Mouse (Mus musculus) kidney, postnatal 4 days (tissue): ENCODE data around the gene Nudt1.
"Not testable (repeated sequence)": the region's sequence is repeated elsewhere in the genome, so short reads cannot be mapped to it uniquely, and the experiment has no call there.

Experiments used
- DNase-seq, 2 experiments: peaks; one replicate each; pipeline ENCODE4 v3.0.0; 2021; ENCODE audit warnings: mixed read lengths in 2 of 2

Nudt1 gene

DNA sequence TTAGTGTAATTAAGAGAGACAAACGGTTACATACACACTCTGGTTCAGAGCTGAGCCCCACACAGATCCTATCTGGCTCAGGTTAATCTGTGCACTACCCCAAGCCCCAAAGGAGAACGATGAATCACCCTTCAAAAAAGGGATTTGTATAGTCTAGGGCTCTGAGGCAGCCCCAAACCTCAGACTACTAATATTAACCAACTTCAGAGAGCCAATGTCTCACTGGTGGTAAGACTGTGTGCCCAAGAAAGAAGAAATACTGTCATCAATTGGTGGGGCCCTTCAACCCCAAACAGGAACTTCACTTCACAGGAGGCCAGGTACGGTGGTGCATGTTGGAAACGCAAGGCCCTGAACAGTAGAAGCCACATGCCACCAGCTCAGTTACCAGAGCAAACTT, 23.8 kb downstream of the Nudt1 start:
- no peak for DNase-seq

DNA sequence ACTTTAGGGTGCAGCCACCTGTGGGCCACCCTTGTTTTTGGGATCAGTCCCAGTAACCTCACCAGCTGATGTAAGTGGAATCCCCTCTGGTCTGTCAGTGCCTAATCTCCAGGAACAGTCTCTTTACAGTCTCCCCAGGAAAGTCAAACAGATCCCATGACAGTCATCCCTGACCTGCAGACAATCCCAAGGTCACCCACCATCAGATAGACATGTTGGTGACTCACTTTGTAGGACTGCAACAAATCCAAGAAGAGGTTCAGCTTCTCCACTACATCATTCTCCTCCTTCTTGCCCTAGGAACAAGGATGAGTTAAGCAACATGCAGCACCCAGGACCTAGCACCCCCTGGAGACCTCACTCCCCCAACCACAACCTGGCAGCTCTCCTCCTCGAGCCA, 24.6 kb downstream of the Nudt1 start:
- DNase-seq: no peak

DNA sequence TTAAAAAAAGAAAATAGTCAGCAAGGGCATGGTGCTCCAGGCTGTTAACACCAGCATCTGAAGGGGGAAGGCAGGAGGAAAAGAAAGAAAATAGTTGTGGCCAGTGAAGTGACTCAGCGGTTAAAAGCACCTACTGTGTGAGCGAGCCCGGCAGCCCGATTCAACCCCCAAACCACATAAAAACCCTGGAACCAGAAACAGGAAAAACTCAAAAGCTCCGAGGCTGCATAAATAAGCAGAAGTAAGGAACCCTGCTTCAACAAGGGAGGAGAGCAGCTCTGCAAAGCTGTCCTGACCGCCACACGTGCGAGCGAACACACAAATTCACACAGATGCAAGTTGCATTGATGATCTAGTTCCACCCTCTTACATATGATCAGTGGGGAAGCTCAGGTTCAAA, 28.4 kb downstream of the Nudt1 start:
- DNase-seq: no peak

DNA sequence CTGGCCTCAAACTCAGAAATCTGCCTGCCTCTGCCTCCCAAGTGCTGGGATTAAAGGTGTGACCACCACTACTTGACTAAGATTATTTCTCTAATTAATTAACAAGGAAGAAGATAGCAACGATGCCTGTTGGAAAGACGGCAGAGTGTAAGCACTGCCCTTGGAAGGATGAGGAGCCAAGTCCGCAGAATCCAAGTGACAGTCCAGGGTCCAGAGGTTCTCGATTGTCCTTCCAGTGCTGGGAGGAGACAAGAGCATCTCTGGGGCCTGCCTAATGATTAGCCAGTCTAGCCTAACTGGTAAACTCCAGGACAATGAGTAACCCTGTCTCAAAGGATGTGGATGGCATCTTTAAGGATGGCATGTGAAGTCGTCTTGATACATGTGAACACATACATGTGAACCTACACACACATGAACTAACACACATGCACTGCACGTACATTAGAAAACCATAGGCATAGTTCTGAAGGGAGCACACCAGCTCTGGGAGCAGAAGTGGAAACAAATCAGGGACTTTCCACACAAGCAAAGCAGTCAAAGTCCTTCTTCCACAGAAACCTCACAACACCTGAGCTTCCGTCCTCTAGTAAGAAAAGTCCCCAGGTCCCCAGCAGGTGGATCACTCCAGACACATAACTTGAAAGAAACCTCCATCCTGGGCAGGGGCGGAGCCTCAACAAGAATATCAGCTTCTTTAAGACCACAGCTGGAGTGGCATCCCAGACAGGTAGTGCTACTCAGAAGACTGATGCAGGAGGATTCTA, 29.5 kb downstream of the Nudt1 start:
- DNase-seq: no peak

DNA sequence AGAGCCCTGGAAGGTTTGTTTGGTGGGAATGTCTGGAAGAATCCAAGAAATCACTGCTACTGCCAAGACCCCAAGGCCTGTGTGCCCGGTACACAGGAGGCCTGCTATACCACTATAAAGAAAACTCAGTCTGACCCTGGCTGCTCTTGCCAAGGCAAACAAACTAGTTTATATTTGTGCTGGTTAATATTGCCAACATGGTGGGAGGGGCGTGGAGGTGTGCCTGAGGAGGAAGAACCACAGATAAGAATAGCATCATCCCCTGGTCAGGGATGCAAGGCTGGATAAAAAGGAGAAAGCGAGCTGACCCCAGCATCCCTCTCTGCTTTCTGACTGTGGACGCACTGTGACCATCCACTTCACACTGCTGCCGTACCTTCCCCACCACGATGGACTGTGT, 30.9 kb downstream of the Nudt1 start:
- no peak for DNase-seq

DNA sequence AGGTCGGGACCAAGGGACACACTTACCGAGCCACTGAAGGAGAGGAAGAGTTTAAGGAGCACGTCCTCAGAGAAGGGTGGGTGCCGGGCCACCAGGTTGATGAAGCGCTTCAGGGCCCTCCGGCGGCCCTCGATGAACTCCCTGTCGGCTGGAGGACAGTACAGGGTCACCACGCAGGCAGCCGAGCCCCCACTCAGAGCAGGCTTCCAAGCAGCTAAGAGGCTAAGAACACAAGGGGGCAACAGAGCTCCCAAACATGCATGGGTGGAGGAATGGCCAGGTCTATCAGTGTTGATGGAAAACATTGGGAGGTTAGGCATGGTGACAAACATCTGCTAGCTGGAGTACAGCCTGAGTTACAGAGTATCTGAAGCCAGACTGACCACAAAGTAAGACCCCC, 34.5 kb downstream of the Nudt1 start:
- peak; percentile 30 to 50 for DNase-seq

DNA sequence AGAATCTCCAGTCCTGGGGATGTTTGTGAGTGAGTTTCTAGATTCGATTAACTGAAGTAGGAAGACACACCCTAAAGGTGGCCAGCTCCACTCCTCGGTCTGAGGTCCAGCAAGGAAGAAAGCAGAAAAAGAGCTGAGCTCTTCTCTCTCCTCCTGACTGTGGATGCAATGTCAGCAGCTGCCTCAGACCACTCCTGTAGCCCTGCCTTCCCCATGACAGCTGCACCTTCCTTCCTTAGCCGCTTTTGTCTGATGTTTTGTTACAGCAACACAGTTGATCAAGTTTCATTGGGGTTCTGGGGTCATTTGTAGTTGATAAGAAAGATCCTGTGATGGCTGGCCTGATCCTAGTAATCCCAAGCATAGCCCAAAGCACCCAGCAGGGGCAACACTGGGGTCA, 36.0 kb downstream of the Nudt1 start:
- no peak for DNase-seq

DNA sequence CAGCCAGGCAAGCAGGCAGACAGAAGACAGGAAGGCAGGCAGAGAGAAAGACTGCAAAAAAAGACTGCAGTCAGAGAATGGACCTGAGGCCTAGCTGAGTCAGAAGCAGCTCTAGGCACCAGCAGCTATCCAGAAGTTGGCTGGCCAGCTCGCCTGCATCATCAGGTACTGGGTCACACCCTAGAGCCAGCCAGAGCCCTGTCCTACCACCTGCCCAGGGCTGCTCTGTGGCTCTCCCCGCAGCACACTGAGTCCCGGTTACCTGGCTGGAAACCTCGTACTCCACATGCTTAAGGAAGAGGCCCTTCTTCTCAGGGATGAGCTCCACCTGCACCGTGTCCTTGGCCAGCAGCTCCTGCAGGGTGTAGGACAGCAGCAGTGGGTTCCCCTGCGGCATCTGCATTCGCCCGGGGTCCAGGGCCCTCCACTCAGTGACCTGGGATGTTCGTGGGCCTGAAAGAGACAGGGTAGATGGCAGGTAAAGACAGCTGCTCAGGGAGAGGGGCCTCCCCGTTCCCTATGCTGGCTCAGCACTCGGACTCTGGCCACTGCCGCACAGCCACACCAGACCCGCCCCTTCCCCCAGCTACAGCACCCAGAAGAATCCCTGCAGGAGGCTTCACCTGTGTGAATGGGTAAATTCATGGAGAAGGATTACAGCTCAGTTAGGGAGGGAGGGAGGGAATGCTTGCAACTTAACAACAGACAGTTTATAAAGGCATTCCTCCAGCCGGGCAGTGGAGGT, 38.6 kb downstream of the Nudt1 start:
- DNase-seq: peak; percentile 38 to 62

DNA sequence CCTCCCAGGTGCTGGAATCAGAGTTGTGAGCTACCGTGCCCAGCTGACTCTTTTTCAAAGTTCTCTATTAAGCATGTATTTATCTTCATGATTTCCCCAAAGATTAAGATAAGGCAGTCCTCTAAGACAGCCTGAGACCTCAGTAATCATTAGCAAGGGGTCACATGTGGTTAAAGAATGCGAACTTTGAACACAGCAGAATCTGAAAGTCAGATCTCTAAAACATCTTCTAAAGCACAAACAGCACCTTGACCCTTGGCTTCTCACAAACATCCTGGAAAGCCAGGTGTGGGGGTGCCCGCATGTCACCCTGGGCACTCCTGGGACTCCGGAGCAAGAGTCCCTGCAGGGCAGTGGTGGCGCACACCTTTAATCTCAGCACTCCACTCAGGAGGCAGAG, 43.0 kb downstream of the Nudt1 start:
- no peak for DNase-seq

DNA sequence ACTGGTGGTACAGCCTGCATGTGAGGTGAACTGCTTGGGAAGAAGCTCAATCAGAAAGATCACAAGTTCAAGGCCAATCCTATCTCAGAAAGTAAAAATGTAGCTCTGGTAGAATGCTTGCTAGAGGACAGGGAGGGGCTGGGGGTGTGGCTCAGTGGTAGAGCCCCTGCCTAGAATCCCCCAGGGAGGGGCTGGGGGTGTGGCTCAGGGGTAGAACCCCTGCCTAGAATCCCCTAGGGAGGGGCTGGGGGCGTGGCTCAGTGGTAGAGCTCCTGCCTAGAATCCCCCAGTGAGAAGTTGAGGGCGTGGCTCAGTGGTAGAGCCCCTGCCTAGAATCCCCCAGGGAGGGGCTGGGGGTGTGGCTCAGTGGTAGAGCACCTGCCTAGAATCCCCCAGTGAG, 46.7 kb downstream of the Nudt1 start:
- not testable (repeated sequence) for DNase-seq

DNA sequence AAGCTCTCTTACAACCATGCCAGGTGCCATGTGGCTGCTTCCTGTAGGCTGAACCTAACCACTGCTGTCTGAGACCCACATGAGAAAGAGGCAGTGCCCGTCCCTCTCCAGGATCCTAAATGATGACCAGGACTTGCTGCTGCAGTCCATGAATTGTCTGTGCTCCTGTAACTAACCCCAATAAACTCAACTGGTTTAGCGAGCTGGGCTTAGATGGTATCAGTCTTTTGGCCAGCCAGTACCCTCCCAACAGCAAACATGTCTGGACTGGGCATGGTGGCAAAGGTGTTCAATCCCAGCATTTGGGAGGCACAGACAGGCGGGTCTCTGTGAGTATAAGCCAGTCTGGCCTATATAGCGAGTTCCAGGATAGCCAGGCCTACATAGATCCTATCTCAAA, 47.5 kb downstream of the Nudt1 start:
- no peak for DNase-seq

DNA sequence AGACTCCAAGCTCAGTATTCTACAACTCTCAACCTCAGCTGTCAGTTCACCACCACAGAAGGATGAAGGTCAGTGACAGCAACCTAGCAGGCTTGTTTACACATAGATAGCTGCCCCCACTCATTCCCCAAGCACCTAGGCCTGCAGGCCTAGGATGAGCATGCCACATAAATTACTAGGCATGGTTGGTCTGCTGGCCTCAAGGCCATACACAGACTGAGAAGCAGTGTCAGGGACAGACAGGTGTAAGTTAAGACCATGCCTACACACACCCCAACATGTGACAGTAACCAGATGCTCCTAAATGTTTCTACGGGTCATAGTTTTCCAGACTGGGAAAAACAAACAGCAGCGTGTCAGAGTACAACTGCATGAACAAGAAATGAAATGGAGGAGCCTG, 48.0 kb downstream of the Nudt1 start:
- no peak for DNase-seq

DNA sequence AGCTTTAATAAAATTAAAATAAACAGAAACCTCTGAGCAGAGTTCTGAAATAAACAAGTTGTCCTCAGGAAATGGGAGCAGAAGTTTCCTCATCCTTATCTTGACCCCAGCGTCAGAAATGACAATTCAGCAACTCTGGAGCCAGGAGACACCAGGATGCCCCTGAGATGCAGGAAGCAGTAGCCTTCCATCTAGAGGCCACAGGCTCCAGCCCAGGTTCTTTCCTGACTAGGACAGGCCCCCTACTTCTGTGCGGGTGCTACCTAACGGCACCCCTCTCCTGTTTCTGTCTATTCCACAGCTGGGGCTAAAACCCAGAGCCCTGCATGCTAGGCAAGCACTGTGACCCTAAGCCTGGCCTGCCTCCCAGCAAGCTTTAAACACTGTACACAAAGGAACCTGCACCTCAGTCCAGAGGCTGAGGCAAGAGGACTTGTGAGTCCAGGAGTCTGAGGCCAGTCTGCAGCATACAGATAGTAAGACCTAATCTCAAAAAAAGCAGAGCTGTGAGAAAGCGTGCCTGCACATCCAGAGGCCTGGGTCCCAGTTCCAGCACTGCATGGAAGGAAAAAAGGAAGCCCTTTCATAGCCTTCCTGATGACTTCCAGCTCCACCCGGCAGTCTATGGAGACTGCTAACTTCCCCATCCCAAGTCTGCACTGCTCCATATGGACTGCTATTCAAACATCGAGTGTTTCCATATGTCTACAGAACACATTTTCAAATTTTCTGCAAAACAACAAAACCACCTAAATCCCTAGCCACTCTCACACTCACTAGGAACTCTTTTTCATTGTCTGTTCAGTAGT, 49.2 kb downstream of the Nudt1 start:
- no peak for DNase-seq

DNA sequence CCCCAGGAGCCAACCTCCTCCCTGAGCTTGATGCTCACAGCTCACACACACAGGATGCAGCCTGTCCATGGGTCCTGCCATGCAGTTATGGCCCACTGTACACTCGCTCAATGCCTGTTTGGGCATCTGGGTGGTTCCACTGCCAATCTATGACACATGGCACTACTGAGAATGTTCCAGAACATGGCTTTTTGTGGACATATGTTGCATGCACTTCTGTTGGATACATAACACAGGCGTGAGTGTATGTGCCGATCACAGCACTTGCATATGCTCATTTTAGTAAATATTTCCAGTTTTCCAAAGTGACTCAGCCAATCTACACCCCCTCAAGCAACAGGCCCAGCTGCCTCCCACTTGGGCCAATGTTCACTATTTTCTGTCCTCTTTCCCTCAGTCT, 50.2 kb downstream of the Nudt1 start:
- DNase-seq: no peak

DNA sequence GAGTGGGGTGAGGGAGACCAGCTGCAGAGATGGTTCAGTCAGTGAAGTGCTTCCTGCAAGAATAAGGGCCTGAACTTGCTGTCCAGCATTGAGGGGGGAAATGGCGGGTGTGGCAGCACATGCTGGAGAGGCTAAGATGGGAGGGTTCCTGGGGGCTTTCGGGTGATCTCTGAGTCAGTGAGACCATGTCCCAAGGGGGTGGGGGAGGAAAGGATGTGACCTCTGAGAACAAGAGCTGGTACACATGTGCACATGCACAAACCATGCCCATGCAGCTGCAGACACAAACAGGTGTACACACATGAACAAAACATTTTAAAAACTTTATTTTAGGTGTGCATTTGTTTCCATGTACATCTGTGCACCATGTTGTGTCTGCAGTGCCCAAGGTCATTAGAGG, 52.3 kb downstream of the Nudt1 start:
- no peak for DNase-seq

DNA sequence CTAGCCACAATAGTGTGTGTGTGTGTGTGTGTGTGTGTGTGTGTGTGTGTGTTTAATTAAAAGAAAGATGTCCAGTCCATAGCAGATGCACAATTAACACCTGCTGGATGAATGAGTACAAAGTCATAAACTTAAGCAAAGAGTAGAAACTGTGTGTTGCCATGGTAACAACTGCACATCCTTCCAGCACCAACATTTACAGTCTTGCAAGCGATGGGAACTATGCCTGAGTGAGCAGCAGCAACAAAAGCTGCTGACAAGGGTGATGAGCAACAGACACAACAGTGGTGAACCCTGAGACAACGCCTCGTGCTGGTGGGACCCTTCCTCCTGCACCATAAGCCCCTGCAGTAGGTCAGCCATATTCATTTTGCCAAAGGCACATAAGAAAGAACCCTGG, 52.8 kb downstream of the Nudt1 start:
- DNase-seq: no peak

DNA sequence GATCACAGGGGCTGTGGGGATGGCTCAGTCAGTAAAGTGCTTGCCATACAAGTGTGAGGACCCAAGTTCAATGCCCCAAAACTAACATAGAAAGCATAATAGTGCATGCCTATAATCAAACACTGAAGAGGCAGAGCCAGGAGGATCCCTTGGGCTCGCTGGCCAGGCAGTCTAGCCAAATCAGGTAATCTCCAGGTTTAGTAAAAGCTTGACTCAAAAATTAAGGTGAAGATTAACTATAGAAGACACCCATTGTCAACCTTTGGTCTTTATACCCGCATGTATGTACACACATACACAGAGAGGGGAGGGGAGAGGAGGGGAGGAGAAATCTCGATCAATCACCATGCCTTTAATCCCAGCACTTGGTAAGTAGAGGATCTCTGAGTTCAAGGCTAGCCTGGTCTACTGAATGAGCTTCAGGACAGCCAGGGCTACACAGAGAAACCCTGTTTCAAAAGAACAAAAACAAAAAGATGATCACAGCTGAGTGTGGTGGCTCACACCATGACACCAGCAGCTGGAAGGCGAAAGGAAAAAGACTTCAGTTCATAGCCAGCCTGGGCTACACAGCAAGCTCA, 53.9 kb downstream of the Nudt1 start:
- DNase-seq: no peak

DNA sequence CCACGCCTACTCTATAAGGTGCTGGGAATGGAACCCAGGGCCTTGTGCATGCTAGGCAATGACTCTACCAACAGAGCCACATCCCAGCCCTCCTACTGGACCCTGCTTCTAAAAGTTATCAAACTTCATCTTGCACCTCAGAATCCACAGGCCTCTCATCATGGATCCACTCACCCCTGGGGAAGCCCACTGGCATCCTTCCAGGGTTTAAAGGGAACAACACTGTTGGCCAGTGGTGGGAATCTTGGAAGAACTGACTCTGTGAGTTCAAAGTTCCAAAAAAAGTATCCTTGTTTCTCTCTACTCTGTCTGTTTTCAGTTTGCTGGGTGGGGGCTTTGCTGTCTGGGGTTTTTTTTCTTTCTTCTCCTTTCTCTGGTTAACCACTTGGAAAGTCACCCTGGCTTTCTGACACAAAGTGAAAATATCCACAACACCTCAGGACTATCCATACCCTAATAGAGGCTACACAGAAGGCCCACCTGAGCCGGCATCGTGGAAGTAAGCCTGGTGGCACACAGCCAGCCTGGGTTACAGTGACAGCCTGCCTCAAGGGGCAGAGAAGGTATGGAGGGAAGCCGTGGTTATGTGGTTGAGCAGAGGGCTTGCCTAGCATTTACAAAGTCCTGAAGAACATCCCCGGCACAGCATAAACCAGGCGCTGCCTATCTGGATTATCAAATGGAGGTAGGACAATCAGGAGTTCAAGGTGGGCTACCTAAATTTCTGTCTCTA, 56.8 kb downstream of the Nudt1 start:
- no peak for DNase-seq

DNA sequence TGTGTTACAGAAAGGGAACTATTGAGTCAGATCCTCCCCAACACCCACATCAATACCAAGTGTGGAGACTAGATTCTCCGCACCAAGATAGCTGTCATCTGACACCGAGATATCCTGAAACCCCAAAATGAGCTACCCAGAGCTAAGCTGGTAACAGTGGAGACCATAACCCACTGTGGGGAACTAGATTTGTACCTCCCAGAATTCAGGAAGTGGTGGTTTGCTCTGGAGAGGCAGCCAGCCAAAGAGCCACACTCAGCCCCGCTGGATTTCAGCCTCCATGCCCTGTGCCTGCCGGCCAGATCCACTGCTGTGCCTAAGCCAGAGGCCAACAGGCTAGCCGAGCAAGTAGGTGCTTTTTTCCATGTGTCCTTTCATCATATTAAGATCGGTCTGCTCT, 57.8 kb downstream of the Nudt1 start:
- no peak for DNase-seq

DNA sequence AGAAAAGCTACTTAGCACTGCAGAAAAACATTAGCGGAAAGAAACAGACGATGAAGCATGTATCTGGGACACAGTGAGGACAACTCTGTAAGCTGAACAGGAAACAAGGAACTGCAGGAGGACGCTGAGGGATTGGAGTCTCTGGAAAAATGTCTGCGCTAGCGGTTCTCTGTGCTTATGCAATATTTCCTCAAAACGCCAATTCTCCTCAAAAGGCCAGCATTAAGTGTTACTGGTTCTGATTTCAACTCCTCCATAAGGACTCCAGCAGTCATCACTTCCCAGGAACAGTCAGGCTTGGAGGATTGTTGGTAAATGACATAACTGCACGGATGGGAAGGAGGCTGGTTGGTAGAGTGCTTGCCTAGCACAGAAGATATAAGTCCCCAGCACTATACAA, 59.7 kb downstream of the Nudt1 start:
- DNase-seq: peak in 1 of 2 experiments; percentile 1

DNA sequence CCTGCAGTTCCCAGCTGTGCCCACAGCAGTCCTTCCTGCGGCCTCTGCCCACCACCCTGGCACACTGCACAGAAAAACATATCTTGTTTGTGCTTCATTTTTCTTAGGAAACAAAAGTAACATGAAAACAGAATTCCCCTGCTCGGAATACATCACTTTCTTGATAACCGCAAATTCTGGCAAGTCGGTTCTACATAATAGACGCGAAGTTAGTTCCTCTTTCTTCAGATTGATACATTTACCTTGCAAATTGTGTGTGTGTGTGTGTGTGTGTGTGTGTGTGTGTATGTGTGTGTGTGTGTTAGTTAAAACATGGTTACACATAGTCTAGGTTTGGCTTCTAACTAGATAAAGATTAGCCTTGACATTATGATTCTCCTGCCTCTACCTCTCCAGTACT, 61.2 kb downstream of the Nudt1 start:
- DNase-seq: no peak

DNA sequence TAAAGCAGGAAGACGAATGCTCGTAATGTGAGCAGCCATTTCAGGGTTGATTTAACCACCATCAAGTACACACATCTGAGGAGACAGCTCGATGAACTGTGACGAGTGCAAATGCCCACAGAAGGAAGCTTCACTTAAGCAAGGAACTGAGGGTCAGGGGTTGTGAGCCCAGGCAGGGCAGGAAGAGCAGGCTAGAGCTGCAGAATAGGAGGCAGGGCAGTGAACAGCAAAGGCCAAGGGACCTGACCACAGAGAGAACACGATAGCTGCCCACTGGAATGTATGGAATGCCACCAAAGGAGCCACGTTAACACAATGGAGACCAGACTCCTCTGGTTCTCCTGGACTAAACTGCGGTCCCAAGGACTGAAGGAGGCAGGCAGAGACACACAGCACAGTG, 62.1 kb downstream of the Nudt1 start:
- peak; percentile 34 to 60 for DNase-seq

DNA sequence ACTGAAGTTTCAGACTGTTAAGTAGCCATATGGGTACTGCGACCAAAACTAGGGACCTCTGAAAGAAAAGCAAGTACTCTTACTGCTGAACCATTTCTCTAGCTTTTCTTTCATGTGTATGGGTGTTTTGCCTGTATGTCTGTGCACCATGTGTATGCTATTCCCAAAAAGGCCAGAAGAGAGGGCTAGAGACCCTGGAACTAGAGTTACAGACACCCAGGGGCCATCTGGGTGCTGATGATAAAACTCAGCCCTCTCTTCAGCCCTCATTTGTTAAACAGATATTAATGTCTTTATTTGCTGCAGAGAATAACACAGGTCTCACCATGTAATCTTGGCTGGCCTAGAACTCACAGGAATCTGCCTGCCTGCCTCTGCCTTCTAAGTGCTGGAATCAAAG, 63.0 kb downstream of the Nudt1 start:
- DNase-seq: no peak
